Mouse (Mus musculus): Measurements from ENCODE around the gene Ing1. TPM values are rescaled to one million over a fixed set of nuclear protein-coding genes. Genes with fewer than 3 reads are reported as not detected.

Ing1 gene
- polyA plus RNA-seq, 1 experiment from 2014 or later: 29.5 TPM

DNA sequence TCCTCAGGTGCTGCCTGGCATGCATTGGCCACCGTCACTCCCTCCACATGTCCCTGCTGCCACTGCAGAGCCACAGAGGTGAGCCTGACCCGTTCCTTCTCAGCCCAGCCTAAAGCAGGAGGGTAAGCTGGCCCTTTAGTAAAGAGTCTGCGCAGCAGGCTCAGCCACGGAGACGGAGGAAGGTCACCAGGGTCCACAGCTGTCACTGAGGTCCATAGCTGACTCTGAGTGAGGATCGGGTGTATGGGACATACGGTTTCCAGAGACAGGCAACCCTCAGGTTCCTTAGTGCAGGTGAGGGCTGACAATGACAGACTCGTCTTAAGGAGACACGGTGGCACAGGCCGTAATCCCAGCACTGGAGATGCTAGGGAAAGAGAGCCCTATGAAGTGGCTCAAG, 16.6 kb downstream of the Ing1 start:
- Histone ChIP-seq H3K27ac (no peak overlapping the region), H3K4me1 (peaks cover 20% of the 10 kb centered on the region), H3K4me3 (no peak overlapping the region), H3K36me3 (replicated peaks) (peaks cover 39% of the 10 kb centered on the region), H3K9me3 (no peaks in the 10 kb centered on the region), H3K27me3 (ENCODE audit: poor library complexity, severe bottlenecking) (no peaks in the 10 kb centered on the region)
- no peak for DNase-seq (ENCODE audit: extremely low spot score, low spot score)
- 89% methylated on average over 10 of the region's 10 CpGs for WGBS

DNA sequence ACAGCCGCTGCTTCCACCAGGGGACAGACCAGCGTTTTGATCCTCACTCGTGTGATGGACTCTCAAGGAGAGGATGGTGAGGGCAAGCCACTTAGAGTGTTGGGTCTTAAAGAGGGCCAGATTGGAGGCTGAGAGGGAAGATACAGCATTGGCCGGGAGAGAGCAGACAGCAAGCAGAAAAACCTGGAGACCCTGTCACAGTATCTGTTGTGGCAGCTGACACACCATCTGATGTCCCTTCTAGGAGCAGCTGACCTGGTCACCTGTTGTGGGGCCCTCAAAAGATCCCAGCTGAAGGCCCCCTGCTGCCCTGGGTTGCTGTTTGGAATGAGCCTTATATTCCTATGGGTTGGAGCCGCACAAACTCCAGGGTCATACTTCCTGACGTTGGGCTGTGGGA, 17.1 kb downstream of the Ing1 start:
- DNase-seq (ENCODE audit: extremely low spot score, low spot score): peak; percentile 10
- no peaks in the 10 kb centered on the region for H3K9me3 ChIP-seq
- peaks cover 35% of the 10 kb centered on the region for H3K36me3 ChIP-seq (replicated peaks)
- no peak overlapping the region for H3K27ac ChIP-seq
- 83% methylated on average over 6 of the region's 6 CpGs for WGBS
- no peaks in the 10 kb centered on the region for H3K27me3 ChIP-seq (ENCODE audit: poor library complexity, severe bottlenecking)
- no peak overlapping the region for H3K4me3 ChIP-seq
- H3K4me1 ChIP-seq: peaks cover 20% of the 10 kb centered on the region

DNA sequence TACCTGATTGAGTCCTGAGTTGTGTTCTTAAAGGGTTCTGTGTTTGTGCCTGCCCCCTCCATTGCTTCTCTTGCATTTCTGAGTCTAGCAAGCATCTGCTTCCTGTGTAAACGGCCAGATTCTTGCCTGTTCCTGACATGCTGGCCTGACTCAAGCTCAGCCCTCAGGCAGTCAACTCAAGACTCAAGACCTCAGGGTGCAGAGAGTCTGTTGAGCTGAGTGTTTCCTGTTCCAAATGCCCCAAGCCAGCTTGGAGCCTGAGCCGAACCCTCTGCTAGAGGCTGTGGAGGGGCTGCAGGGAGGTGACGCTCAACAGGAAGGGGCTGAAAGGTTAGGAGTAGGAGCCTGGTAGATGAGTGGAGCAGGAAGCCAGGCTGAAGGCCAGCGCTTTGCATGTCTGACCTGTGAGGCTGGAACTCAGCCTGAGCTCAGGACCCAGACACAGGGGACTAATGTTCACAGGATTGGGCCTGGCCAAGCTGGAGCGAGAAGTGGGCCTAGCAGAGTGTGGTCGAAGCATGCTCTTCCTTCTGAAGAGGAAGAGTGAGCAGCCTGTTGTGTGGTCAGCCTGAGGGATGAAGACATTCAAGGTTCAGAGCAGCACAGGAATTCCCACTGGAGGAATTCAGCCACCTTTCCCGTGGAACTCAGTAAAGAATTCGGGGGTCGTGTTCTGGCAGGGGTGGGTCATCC, 19.7 kb downstream of the Ing1 start:
- H3K27ac ChIP-seq: no peak overlapping the region
- H3K27me3 ChIP-seq (ENCODE audit: poor library complexity, severe bottlenecking): no peaks in the 10 kb centered on the region
- WGBS: 75% methylated on average over 9 of the region's 9 CpGs
- no peak for DNase-seq (ENCODE audit: extremely low spot score, low spot score)
- no peaks in the 10 kb centered on the region for H3K9me3 ChIP-seq
- peaks cover 20% of the 10 kb centered on the region for H3K4me1 ChIP-seq
- peaks cover 8% of the 10 kb centered on the region for H3K36me3 ChIP-seq (replicated peaks)
- H3K4me3 ChIP-seq: no peak overlapping the region

DNA sequence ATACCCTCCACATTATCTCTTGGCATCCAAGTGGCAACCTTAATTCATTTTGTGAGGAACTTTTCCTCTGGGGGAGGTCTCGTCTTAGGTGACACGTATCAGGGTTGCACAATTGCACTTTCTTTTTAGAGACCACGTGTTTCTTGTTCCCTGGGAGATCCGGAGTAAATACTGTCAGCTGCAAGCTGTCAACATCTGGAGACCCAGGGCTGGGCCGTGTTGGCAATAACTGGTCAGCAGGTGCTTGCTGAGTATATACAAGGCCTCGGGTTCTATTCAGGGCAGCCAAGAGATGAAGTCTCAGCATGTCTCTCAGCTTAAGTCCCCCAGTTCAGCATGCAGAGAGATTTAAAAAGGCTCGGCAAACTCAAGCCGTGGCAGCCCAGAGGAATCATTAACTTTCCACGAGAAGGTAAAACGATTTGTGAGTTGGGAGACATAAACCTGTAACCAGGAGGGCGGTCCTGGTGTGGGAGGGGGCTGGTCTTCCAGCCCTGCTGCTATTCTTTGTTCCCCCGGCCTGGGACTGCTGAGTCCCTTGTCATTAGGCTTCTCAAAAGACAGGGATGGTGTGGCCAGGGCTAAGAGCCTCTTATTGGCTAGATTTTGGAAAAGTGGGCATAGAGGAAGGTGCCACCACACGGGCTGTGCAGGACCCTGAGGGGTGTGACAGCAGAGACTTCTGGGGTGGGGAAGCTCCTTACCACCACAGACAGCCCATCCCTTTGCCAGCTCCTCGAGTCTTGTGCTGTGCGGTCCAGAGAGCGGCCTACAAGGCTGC, 20.4 kb downstream of the Ing1 start:
- WGBS: 64% methylated on average over 16 of the region's 16 CpGs

DNA sequence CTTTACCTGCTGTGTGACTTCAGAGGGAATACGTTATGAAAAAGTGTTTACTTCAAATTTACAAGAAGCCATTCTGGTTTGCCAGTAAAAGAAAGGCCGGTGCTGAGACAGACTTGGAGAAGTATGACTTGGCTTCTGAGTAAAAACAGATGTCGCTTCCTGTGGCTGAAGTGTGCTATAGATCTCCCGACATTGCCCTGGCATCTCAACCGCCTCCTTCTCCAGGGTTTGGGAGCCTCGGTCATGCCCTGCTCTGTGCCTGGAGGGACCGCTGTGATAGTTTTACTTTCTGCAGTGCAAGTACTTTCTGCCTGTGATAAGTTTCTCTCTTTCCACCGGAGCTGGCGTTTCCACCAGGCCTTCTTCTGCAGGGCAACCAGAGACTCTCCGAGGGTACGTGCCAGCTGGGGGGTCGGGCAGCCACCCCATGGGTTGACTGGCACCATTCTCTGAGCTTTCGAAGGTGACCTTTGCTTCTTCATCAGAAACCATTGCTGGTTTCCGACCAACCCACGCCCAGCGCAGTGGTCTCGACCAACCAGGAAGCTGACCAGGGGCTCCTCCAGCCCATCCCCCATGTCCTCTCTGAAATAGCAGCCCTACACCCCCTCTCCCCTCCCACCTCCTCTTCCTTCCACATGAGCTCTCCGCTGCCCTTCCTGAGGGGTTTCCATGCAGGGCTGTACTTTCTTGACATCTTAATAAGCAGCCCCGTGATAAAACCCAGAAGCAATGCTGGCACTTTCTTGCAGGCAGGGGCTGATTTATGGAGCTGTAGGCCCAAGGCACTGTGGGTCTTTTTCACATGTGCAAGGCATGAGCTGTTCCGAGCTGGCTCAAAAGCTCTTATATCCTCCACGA, 30.4 kb downstream of the Ing1 start:
- no peaks in the 10 kb centered on the region for H3K36me3 ChIP-seq (replicated peaks)
- no peak overlapping the region for H3K27ac ChIP-seq
- 86% methylated on average over 21 of the region's 21 CpGs for WGBS
- H3K4me3 ChIP-seq: no peak overlapping the region
- H3K4me1 ChIP-seq: peaks cover 5% of the 10 kb centered on the region; the same call in 1 of the 2 replicates
- no peaks in the 10 kb centered on the region for H3K27me3 ChIP-seq (ENCODE audit: poor library complexity, severe bottlenecking)
- no peak for DNase-seq (ENCODE audit: extremely low spot score, low spot score)
- H3K9me3 ChIP-seq: peaks cover 10% of the 10 kb centered on the region; the same call in 1 of the 2 replicates

More for the DNA sequence above, 20.4 kb downstream of the Ing1 start:
- 0 out of 2 replicates have a peak, but pooled peaks cover under 1% of the 10 kb centered on the region for H3K36me3 ChIP-seq (replicated peaks)
- no peaks in the 10 kb centered on the region for H3K27me3 ChIP-seq (ENCODE audit: poor library complexity, severe bottlenecking)
- H3K9me3 ChIP-seq: no peaks in the 10 kb centered on the region
- H3K4me1 ChIP-seq: peaks cover 20% of the 10 kb centered on the region
- no peak overlapping the region for H3K4me3 ChIP-seq
- no peak for DNase-seq (ENCODE audit: extremely low spot score, low spot score)
- H3K27ac ChIP-seq: 0 out of 2 replicates have a peak overlapping the region, but pooled peaks have one; percentile 21

DNA sequence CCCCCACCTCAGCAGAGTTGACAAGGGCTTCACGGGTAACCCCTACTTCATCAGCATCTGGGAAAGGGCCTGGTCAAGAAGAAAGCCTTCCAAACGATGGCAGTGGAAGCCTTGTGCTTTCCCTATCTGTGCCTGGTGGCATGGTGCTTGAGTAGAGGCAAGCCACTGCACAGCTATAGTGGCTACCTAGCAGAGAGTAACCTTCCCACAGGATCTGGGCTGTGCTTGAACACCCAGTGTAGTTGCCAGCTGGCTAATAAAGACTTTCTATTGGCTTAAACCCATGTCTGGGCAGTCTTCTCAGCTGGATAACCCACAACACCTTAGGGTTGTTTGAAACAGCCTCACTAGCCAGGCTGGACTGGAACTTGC, 31.0 kb downstream of the Ing1 start:
- Histone ChIP-seq H3K9me3 (peaks cover 10% of the 10 kb centered on the region; the same call in 1 of the 2 replicates), H3K27me3 (ENCODE audit: poor library complexity, severe bottlenecking) (no peaks in the 10 kb centered on the region), H3K27ac (no peak overlapping the region), H3K36me3 (replicated peaks) (no peaks in the 10 kb centered on the region), H3K4me1 (peaks cover 5% of the 10 kb centered on the region; the same call in 1 of the 2 replicates), H3K4me3 (no peak overlapping the region)
- WGBS: 89% methylated on average over 2 of the region's 2 CpGs
- no peak for DNase-seq (ENCODE audit: extremely low spot score, low spot score)

DNA sequence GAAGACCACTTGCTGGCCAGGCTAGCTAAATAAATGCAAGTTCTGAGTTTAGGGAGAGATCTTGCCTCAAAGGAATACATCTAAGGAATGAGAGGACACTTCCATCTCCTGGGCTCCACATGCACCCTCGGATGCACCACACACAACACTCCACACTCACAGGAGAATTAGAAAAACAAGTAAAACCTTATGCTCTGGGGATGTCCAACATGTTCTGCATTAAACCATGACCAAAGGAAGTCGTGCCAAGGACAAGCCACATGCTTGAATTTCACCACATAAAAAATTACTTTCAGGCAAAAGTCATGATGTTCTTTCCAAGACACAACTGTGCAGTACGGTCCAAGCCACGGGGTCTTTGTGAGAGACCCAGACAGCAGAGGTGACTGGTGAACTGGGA, 36.5 kb downstream of the Ing1 start:
- no peak for DNase-seq (ENCODE audit: extremely low spot score, low spot score)
- WGBS: 73% methylated on average over 4 of the region's 4 CpGs
- Histone ChIP-seq H3K36me3 (replicated peaks) (no peaks in the 10 kb centered on the region), H3K4me1 (0 out of 2 replicates have a peak, but pooled peaks cover 7% of the 10 kb centered on the region), H3K4me3 (no peak overlapping the region), H3K27ac (no peak overlapping the region), H3K9me3 (no peaks in the 10 kb centered on the region), H3K27me3 (ENCODE audit: poor library complexity, severe bottlenecking) (no peaks in the 10 kb centered on the region)

DNA sequence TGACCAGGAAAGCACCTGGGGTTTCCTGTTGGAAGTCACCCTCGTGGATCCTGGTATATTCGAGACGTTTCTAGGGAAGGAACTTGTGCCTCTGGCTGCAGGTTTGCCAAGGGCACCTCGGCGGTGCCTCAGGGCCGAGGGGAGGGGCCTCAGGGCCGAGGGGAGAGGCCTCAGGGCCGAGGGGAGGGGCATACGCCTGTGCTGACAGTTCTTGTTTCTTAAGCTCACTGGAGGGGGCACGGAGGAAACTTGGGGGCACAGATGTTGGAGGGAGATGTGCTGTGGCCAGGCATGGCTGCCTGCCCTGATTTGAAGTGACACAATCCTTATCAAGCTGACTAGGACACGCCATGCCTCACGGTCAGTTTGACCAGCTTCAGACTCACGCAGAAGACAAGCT, 36.9 kb downstream of the Ing1 start:
- 0 out of 2 replicates have a peak, but pooled peaks cover 7% of the 10 kb centered on the region for H3K4me1 ChIP-seq
- H3K27ac ChIP-seq: no peak overlapping the region
- no peak overlapping the region for H3K4me3 ChIP-seq
- H3K36me3 ChIP-seq (replicated peaks): no peaks in the 10 kb centered on the region
- H3K27me3 ChIP-seq (ENCODE audit: poor library complexity, severe bottlenecking): no peaks in the 10 kb centered on the region
- no peaks in the 10 kb centered on the region for H3K9me3 ChIP-seq
- no peak for DNase-seq (ENCODE audit: extremely low spot score, low spot score)
- WGBS: 57% methylated on average over 13 of the region's 13 CpGs

DNA sequence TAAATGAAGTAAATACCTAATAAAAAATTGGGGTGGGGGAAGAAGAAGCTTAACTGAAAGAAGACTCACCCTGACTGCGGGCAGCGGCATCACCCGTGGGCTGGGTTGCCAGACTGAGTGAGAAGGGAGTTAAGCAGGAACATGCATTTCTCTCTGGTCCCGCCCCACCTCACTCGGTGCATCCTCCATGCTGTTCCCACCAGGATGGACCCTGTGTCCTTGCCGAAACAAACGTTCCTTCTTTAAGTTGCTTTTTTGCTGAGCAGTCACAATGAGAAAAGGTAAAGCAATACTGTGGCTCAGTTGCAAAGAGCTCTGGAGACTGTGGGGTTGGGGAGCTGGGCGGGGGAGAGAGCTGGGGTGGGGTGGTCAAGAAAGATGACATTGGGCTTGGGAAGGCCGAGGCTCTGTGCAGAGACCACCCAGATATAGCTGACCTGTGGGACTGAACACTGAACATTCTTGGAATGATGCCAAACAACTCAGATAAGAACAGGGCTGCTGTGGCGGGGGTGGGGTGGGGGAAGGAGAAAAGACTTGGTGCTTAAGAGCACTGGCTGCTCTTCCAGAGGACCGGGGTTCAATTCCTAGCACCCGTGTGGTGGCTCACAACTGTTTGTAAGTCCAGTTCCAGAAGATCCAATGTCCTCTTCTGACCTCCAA, 38.0 kb downstream of the Ing1 start:
- DNase-seq (ENCODE audit: extremely low spot score, low spot score): no peak
- Histone ChIP-seq H3K9me3 (no peaks in the 10 kb centered on the region), H3K4me3 (no peak overlapping the region), H3K27me3 (ENCODE audit: poor library complexity, severe bottlenecking) (no peaks in the 10 kb centered on the region), H3K36me3 (replicated peaks) (no peaks in the 10 kb centered on the region), H3K4me1 (0 out of 2 replicates have a peak, but pooled peaks cover 7% of the 10 kb centered on the region), H3K27ac (no peak overlapping the region)
- 81% methylated on average over 12 of the region's 12 CpGs for WGBS

DNA sequence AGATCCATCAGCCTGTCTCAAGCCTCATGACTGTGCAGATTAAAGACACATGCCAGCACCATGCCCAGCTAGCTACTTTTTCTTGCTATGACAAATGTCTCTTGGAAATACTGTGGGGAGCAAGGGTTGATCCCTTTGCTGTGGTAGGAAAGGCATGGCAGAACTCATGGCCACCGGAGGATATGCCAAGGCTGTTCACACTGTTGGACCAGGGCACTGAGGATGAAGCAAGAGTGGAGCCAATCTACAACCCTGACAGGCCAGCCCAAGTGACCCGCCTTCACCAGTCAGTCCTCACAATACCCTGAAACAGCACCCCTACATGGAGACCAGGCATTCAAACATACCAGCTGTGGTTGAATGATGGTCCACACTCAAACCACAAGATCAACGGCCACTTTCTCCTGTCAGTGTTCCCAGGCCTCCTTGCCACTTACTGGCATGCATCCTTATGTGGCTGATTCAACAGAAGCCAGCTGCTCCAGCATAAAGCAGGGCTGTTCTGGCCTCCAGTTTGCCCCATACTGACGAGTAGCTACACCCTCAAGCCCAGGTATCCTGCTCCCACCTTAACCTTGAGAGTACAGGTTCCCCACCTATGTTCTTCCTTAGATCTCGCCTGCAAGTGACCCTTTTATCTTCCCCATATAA, 45.1 kb downstream of the Ing1 start:
- 89% methylated on average over 5 of the region's 5 CpGs for WGBS
- Histone ChIP-seq H3K36me3 (replicated peaks) (peaks cover 9% of the 10 kb centered on the region), H3K4me3 (no peak overlapping the region), H3K27me3 (ENCODE audit: poor library complexity, severe bottlenecking) (no peaks in the 10 kb centered on the region), H3K27ac (no peak overlapping the region), H3K9me3 (no peaks in the 10 kb centered on the region; the same call in 1 of the 2 replicates), H3K4me1 (no peaks in the 10 kb centered on the region)
- DNase-seq (ENCODE audit: extremely low spot score, low spot score): no peak

DNA sequence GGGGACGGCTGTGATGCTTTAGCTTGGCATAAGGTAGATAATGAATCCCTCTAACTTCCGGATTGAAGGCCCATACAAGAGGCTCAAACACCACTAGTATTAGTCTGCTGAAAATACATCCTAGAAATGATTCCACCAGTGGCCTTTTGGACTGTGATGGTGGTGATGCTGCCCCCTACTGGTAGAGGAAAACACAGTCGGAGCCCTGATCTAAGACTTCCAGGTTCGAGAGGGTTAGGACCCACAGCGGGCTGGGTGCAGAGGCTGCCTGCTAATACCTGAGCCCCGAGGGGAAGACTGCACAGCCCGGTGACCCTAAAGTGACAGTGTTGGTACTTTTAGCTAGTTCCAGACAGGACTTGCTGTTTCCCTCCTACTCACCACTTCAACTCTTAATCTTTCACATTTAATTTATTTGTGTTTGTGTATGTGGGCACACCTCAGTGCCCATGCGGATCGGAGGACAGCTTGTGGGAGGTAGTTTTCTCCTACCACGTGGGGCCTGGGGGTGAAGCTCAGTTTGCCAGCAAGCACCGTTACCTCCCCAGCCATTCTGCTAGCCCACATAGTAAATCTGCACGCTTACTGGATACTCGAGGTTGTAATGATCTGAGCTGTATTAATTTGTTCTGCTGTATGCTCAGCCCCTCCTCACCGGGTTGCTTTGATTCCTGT, 46.8 kb downstream of the Ing1 start:
- no peak overlapping the region for H3K27ac ChIP-seq
- H3K4me3 ChIP-seq: no peak overlapping the region; the same call in 1 of the 2 replicates
- no peaks in the 10 kb centered on the region for H3K4me1 ChIP-seq
- peak; percentile 62 for DNase-seq (ENCODE audit: extremely low spot score, low spot score)
- no peaks in the 10 kb centered on the region for H3K27me3 ChIP-seq (ENCODE audit: poor library complexity, severe bottlenecking)
- 45% methylated on average over 14 of the region's 14 CpGs for WGBS
- peaks cover 23% of the 10 kb centered on the region for H3K36me3 ChIP-seq (replicated peaks)
- H3K9me3 ChIP-seq: peaks cover 14% of the 10 kb centered on the region; the same call in 1 of the 2 replicates

Measured in forebrain, embryonic 10.5 days (tissue).